ENCODE assay signal across 8 mouse cellular contexts in genomic region chr11:79805981-79806415, GRCm38 (mm10).
DNase-seq lines count a peak whose midpoint lies in the region; ATAC-seq lines count a peak whose summit lies in the region.

No protein-coding gene starts in this region.

- H3K36me3 ChIP-seq in forebrain, embryonic 12.5 days (replicated peaks) = no peaks in the 10 kb centered on the region
- no peaks in the 10 kb centered on the region for H3K36me3 ChIP-seq in forebrain, embryonic 16.5 days (ENCODE audit: control insufficient read depth, insufficient read depth)
- H3K36me3 ChIP-seq in hindbrain, embryonic 13.5 days = no peaks in the 10 kb centered on the region

- DNase-seq in forelimb bud, embryonic 11.5 days (ENCODE audit: low read depth, low spot score) = peak; percentile 94
- peak; percentile 39 for DNase-seq in lung, postnatal 36 days
- no peak for DNase-seq in right cerebral cortex, postnatal 36 days (ENCODE audit: low spot score in 2 of 2)
- DNase-seq in right cerebral cortex, postnatal 10 days (ENCODE audit: low spot score in 2 of 2) = no peak
- no peak for DNase-seq in cerebellum, adult 11 months

- H3K9me3 ChIP-seq in forebrain, embryonic 12.5 days = no peaks in the 10 kb centered on the region
- no peaks in the 10 kb centered on the region; the same call in 1 of the 2 replicates for H3K9me3 ChIP-seq in forebrain, embryonic 16.5 days (ENCODE audit: control insufficient read depth, low read length)
- H3K9me3 ChIP-seq in hindbrain, embryonic 13.5 days = no peaks in the 10 kb centered on the region

- no peaks in the 10 kb centered on the region for H3K27me3 ChIP-seq in forebrain, embryonic 12.5 days
- H3K27me3 ChIP-seq in forebrain, embryonic 16.5 days (replicated peaks; ENCODE audit: control insufficient read depth, insufficient read depth, low read length) = no peaks in the 10 kb centered on the region
- no peaks in the 10 kb centered on the region for H3K27me3 ChIP-seq in hindbrain, embryonic 13.5 days

- H3K4me3 ChIP-seq in forebrain, embryonic 12.5 days (replicated peaks) = no peak overlapping the region
- no peak overlapping the region for H3K4me3 ChIP-seq in forebrain, embryonic 16.5 days (replicated peaks; ENCODE audit: low read length)
- H3K4me3 ChIP-seq in hindbrain, embryonic 13.5 days = no peak overlapping the region

- H3K4me2 ChIP-seq in forebrain, embryonic 12.5 days = no peak overlapping the region
- H3K4me2 ChIP-seq in forebrain, embryonic 16.5 days (ENCODE audit: low read length) = no peak overlapping the region
- no peak overlapping the region for H3K4me2 ChIP-seq in hindbrain, embryonic 13.5 days

- H3K9ac ChIP-seq in forebrain, embryonic 12.5 days = no peak overlapping the region
- no peak overlapping the region for H3K9ac ChIP-seq in forebrain, embryonic 16.5 days (replicated peaks; ENCODE audit: low read depth, low read length)
- H3K9ac ChIP-seq in hindbrain, embryonic 13.5 days = no peak overlapping the region

- ATAC-seq in forebrain, embryonic 12.5 days (ENCODE audit: low FRiP score) = no peak
- no peak for ATAC-seq in forebrain, embryonic 16.5 days
- ATAC-seq in hindbrain, embryonic 13.5 days (ENCODE audit: low FRiP score) = peak; percentile 39; the same call in 1 of the 2 replicates

- peaks cover 11% of the 10 kb centered on the region for H3K4me1 ChIP-seq in forebrain, embryonic 12.5 days
- H3K4me1 ChIP-seq in forebrain, embryonic 16.5 days (replicated peaks; ENCODE audit: control insufficient read depth, insufficient read depth, low read length) = peaks cover 13% of the 10 kb centered on the region
- H3K4me1 ChIP-seq in hindbrain, embryonic 13.5 days (replicated peaks) = peaks cover 30% of the 10 kb centered on the region

- peak overlapping the region; percentile 16; the same call in 1 of the 2 replicates for H3K27ac ChIP-seq in forebrain, embryonic 12.5 days
- no peak overlapping the region for H3K27ac ChIP-seq in forebrain, embryonic 16.5 days (ENCODE audit: low read length)
- H3K27ac ChIP-seq in hindbrain, embryonic 13.5 days = peak overlapping the region; percentile 44

- WGBS in forebrain, embryonic 12.5 days = 63% methylated on average over 10 of the region's 10 CpGs
- WGBS in forebrain, embryonic 16.5 days = 65% methylated on average over 10 of the region's 10 CpGs
- WGBS in hindbrain, embryonic 13.5 days = 38% methylated on average over 10 of the region's 10 CpGs

Comparison
In these comparisons a context has a peak if more than half of its experiments do, and no peak if none do; other contexts are left out.
1. DNase-seq: peak in forelimb bud, embryonic 11.5 days (single experiment) and lung, postnatal 36 days (single experiment); none in right cerebral cortex, postnatal 36 days (0 of 2), right cerebral cortex, postnatal 10 days (0 of 2) and cerebellum, adult 11 months (single experiment).